Mouse (Mus musculus): ENCODE measurements at regions not wholly inside any gene's neighbourhood (a gene's known extent, or its start where the extent isn't known, plus 50 kb on each side); places are given as distances from the start of the nearest gene placed in this dataset.

DNA sequence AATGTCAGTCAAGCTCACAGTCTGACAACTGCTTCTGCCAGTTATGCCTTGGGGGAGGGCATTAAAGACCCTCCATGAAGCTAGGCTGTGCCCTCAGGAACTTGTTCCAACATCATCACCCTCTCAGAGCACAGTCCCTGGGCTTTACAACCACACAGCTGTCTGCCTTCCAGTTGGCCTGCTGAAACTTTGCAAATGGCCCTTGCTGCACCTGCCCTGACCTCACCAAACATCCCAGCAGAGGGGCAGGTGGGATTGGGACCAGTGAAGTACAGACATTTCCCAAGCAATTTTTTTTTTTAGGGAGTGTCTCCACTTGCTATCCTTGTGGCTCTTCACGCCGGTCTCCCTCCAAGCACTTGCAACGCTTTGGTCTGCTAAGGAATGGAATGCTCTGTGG is 130.9 kb downstream of the Sox9 start:
- no peak for DNase-seq (ENCODE audit: low spot score)
- H3K27me3 ChIP-seq (replicated peaks; ENCODE audit: insufficient read depth, low read length), result no peaks in the 10 kb centered on the region

DNA sequence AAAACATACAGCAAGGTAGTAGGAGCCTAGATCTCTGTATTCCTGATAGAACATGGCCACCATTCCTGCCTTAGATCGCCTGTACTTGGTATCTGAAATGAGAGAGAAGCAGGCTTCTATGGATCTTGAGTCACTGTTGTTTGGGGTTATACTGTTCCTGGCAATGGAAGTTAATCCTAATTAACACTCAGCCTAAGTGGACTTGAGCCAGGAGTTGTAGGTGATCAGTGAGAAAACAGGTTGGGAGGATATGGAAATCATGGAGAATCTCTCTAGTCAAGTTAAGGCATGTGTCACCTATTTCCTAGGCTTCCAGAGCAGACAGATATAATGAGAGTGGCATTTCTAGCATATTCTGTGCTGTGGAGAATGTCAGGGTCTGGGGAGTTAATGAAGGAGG is 134.9 kb downstream of the Sox9 start:
- H3K4me3 ChIP-seq (ENCODE audit: low read depth, low read length), result no peak overlapping the region

More for the DNA sequence above, 130.9 kb downstream of the Sox9 start:
- Histone ChIP-seq H3K9me3 (ENCODE audit: low read length) (no peaks in the 10 kb centered on the region), H3K27ac (ENCODE audit: low read length) (no peak overlapping the region), H3K4me2 (replicated peaks; ENCODE audit: low read depth, low read length) (no peak overlapping the region), H3K4me3 (ENCODE audit: low read depth, low read length) (no peak overlapping the region), H3K9ac (replicated peaks; ENCODE audit: low read depth) (no peak overlapping the region), H3K4me1 (ENCODE audit: insufficient read depth, low read depth, low read length) (no peaks in the 10 kb centered on the region), H3K36me3 (ENCODE audit: insufficient read depth, low read length) (no peaks in the 10 kb centered on the region)
- no peak for TF ChIP-seq EP300 (IDR thresholded peaks at IDR 0.05)
- no peak for TF ChIP-seq CTCF (IDR thresholded peaks at IDR 0.05)
- 49% methylated on average over 3 of the region's 3 CpGs for WGBS
- no peak for ATAC-seq

DNA sequence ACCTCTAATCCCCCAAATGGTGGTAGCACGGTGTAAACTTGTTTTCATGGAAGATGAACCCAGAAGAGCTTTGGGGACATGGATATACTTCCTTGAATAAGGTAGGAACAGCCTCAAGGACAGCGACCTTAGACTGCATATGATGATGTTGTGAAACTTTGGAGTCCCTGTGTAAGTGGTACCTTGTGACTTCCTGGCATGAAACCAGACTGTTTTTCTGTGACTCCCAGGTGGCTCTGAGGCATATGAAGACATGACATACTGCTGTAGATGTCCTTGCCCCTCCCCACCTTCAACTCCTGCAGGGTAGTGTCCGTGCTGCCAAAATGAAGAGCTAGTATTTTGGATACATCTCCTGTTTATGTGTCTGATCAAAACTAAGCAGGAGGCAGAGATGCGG is 138.1 kb downstream of the Sox9 start:
- Histone ChIP-seq H3K27me3 (replicated peaks; ENCODE audit: insufficient read depth, low read length) (no peaks in the 10 kb centered on the region), H3K36me3 (ENCODE audit: insufficient read depth, low read length) (no peaks in the 10 kb centered on the region), H3K4me3 (ENCODE audit: low read depth, low read length) (no peak overlapping the region), H3K9ac (replicated peaks; ENCODE audit: low read depth) (no peak overlapping the region), H3K27ac (ENCODE audit: low read length) (no peak overlapping the region), H3K4me1 (ENCODE audit: insufficient read depth, low read depth, low read length) (no peaks in the 10 kb centered on the region), H3K4me2 (replicated peaks; ENCODE audit: low read depth, low read length) (no peak overlapping the region), H3K9me3 (ENCODE audit: low read length) (no peaks in the 10 kb centered on the region)
- WGBS, result 83% methylated on average over 4 of the region's 4 CpGs
- DNase-seq (ENCODE audit: low spot score) (no peak), ATAC-seq (no peak)
- TF ChIP-seq CTCF (IDR thresholded peaks at IDR 0.05) (no peak), EP300 (IDR thresholded peaks at IDR 0.05) (no peak)

More for the DNA sequence above, 134.9 kb downstream of the Sox9 start:
- H3K27ac ChIP-seq (ENCODE audit: low read length), result no peak overlapping the region
- no peaks in the 10 kb centered on the region for H3K9me3 ChIP-seq (ENCODE audit: low read length)
- H3K9ac ChIP-seq (replicated peaks; ENCODE audit: low read depth), result no peak overlapping the region
- H3K4me1 ChIP-seq (ENCODE audit: insufficient read depth, low read depth, low read length), result no peaks in the 10 kb centered on the region
- DNase-seq (ENCODE audit: low spot score), result no peak
- no peak for ATAC-seq
- H3K27me3 ChIP-seq (replicated peaks; ENCODE audit: insufficient read depth, low read length), result no peaks in the 10 kb centered on the region
- H3K36me3 ChIP-seq (ENCODE audit: insufficient read depth, low read length), result no peaks in the 10 kb centered on the region
- H3K4me2 ChIP-seq (replicated peaks; ENCODE audit: low read depth, low read length), result no peak overlapping the region
- TF ChIP-seq CTCF (IDR thresholded peaks at IDR 0.05) (no peak), EP300 (IDR thresholded peaks at IDR 0.05) (no peak)
- 89% methylated on average over 1 of the region's 1 CpGs for WGBS

DNA sequence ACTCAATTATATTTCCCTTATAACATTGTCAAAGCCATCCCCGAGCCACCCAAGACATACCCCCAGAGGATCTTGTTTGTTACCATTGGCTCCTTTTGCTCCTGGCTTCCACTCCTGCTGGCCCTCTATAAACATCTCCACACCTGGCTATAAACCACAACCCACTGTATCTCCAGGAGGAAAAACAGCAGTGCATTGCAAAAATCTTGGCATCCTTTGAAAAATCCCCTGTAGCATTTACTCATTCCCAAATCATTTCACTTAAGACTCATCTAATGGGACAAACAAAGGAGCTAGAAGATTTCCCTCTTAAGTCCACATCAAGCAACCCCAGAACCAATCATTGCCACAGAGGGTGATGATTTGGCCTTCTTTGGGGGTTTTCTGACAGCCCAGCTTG is 142.6 kb downstream of the Sox9 start:
- no peak overlapping the region for H3K27ac ChIP-seq (ENCODE audit: low read length)
- no peak overlapping the region for H3K9ac ChIP-seq (replicated peaks; ENCODE audit: low read depth)
- no peak overlapping the region for H3K4me3 ChIP-seq (ENCODE audit: low read depth, low read length)
- 50% methylated on average over 1 of the region's 1 CpGs for WGBS
- no peaks in the 10 kb centered on the region for H3K27me3 ChIP-seq (replicated peaks; ENCODE audit: insufficient read depth, low read length)
- no peak overlapping the region for H3K4me2 ChIP-seq (replicated peaks; ENCODE audit: low read depth, low read length)
- no peaks in the 10 kb centered on the region for H3K9me3 ChIP-seq (ENCODE audit: low read length)
- TF ChIP-seq EP300 (IDR thresholded peaks at IDR 0.05), result no peak
- no peak for TF ChIP-seq CTCF (IDR thresholded peaks at IDR 0.05)
- ATAC-seq (no peak), DNase-seq (ENCODE audit: low spot score) (no peak)
- H3K36me3 ChIP-seq (ENCODE audit: insufficient read depth, low read length), result no peaks in the 10 kb centered on the region
- H3K4me1 ChIP-seq (ENCODE audit: insufficient read depth, low read depth, low read length), result no peaks in the 10 kb centered on the region

DNA sequence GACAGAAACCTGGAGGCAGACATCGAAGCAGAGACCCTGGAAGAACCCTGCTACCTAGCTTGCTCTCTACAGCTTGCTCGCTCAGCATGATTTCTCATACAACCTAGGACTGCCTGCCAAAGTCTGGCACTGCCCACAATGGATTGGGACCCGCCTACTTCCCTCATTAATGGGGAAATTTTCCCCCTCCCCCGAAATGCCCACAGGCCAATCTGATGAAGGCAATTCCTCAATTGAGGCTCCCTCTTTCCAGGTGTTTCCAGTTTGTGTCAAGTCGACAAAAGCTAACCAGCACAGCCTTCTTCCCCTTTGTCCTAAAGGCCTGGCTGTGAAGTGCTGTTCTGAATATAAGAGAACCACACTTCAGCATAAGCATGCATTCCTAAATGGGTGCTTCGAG is 143.1 kb downstream of the Sox9 start:
- H3K9me3 ChIP-seq (ENCODE audit: low read length), result no peaks in the 10 kb centered on the region
- no peaks in the 10 kb centered on the region; the same call in 1 of the 2 replicates for H3K4me1 ChIP-seq (ENCODE audit: insufficient read depth, low read depth, low read length)
- no peaks in the 10 kb centered on the region for H3K36me3 ChIP-seq (ENCODE audit: insufficient read depth, low read length)
- DNase-seq (ENCODE audit: low spot score), result peak; percentile 65
- 45% methylated on average over 6 of the region's 6 CpGs for WGBS
- ATAC-seq, result peak; percentile 73
- H3K27ac ChIP-seq (ENCODE audit: low read length), result no peak overlapping the region
- H3K4me3 ChIP-seq (ENCODE audit: low read depth, low read length), result no peak overlapping the region
- no peak overlapping the region for H3K9ac ChIP-seq (replicated peaks; ENCODE audit: low read depth)
- no peaks in the 10 kb centered on the region for H3K27me3 ChIP-seq (replicated peaks; ENCODE audit: insufficient read depth, low read length)
- TF ChIP-seq EP300 (IDR thresholded peaks at IDR 0.05) (no peak), CTCF (IDR thresholded peaks at IDR 0.05) (no peak)
- H3K4me2 ChIP-seq (replicated peaks; ENCODE audit: low read depth, low read length), result no peak overlapping the region

DNA sequence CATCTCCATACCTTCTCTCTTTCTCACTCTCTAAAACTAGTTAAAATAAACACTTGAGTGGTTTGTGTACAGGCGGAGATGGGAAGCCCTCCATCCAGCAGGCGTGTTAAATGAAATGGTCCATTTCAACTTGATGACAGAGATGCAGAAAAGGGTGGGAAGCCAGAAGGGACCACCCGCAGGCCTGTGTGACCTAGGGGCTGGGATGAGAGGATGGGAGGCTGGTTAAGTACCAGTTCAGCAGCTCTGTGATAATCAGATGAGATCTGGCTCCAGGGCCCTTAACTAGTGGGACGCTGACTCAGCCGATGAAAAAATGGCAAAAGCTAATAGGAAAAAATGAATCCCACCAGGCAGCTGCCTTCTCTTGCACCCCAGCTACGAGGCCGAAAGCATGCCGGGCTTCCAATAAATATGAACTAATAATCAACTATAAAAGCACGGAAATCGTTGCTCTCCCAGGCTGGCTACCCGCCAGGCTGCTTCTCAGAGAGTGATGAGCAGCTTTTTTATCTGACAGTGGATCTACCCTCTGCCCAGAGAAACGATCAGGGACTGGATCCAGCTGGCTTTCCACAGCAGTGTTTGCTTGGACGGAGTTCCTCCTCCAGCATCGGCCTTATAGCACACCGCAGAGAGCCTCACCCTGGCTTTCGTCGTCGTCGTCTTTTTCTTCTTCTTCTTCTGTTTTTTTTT is 144.5 kb downstream of the Sox9 start:
- Histone ChIP-seq H3K4me2 (replicated peaks; ENCODE audit: low read depth, low read length) (no peak overlapping the region), H3K27ac (ENCODE audit: low read length) (no peak overlapping the region), H3K4me1 (ENCODE audit: insufficient read depth, low read depth, low read length) (no peaks in the 10 kb centered on the region; the same call in 1 of the 2 replicates), H3K9me3 (ENCODE audit: low read length) (no peaks in the 10 kb centered on the region), H3K27me3 (replicated peaks; ENCODE audit: insufficient read depth, low read length) (no peaks in the 10 kb centered on the region), H3K4me3 (ENCODE audit: low read depth, low read length) (no peak overlapping the region), H3K36me3 (ENCODE audit: insufficient read depth, low read length) (no peaks in the 10 kb centered on the region), H3K9ac (replicated peaks; ENCODE audit: low read depth) (no peak overlapping the region)
- ATAC-seq, result no peak
- peak; percentile 25 for DNase-seq (ENCODE audit: low spot score)
- TF ChIP-seq CTCF (IDR thresholded peaks at IDR 0.05), result no peak
- TF ChIP-seq EP300 (IDR thresholded peaks at IDR 0.05), result no peak
- WGBS, result 48% methylated on average over 19 of the region's 19 CpGs

Data from lung, postnatal 0 days (tissue).